Mouse (Mus musculus): Measurements from ENCODE around the gene Nceh1.

DNA sequence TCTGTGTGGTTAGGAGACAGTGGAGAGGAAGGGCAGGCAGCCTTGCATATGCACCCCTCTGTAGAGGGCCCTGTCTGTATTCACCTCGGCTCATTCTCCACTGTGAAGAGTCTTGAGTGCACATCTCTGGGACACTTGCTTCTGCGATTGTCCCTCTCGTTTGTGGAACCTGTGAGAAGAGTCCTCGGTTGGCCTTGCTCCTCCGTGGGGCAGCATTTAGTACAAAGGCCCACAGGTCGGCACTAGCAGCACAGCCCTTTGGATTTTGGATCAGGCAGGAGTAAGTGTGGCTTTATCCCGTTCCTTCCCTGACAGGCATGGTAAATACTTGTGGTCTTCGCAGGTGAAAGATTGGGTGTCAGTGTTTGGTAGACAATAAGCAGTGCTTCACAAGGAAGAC lies 23.8 kb downstream of the Nceh1 start:
- TF ChIP-seq CTCF (IDR thresholded peaks at IDR 0.05; ENCODE audit: borderline replicate concordance, insufficient read depth, low read depth, low read length): no peak
- no peak for TF ChIP-seq POLR2A (IDR thresholded peaks at IDR 0.05; ENCODE audit: borderline replicate concordance, insufficient read depth, low read length)

All from cerebellum, adult 2 months (tissue).